Mouse (Mus musculus) ES-E14 (cell line): ENCODE results near the gene Rab1b. TPM values are rescaled to one million over a fixed set of nuclear protein-coding genes. Genes with fewer than 3 reads are reported as not detected.

ENCODE experiments used
- DNase-seq: peaks from one replicate; pipeline ENCODE4 v3.0.0-alpha.2; 2013; ENCODE audit warnings: low read depth, low spot score
- H3K27ac ChIP-seq: 2 replicates; pipeline ENCODE4 v1.5.1; 2012; ENCODE audit warnings: low read depth, mild to moderate bottlenecking, low read length, moderate library complexity, mixed read lengths; ENCODE audit not compliant: poor library complexity, insufficient read depth, severe bottlenecking
- H3K36me3 ChIP-seq: 2 replicates; pipeline ENCODE4 v1.6.1; 2012; ENCODE audit warnings: mild to moderate bottlenecking, low read length, moderate library complexity, mixed read lengths; ENCODE audit not compliant: control insufficient read depth, poor library complexity, insufficient read depth, severe bottlenecking
- H3K4me1 ChIP-seq, 2 experiments: fragments of 150-350 bp in 1 of 2; sonication (generic) in 1 of 2; 2 replicates each; pipeline ENCODE4 v1.6.1; 2012; ENCODE audit warnings: low read length in 2 of 2, mild to moderate bottlenecking in 1 of 2, mixed read lengths in 1 of 2; ENCODE audit not compliant: control insufficient read depth in 2 of 2, insufficient read depth in 2 of 2, poor library complexity in 1 of 2
- H3K4me3 ChIP-seq, 2 experiments: fragments of 150-350 bp in 1 of 2; sonication (generic) in 1 of 2; 2 replicates each; pipeline ENCODE4 v1.5.1; 2012; ENCODE audit warnings: low read length in 2 of 2, low read depth in 1 of 2, mild to moderate bottlenecking in 1 of 2, mixed read lengths in 1 of 2; ENCODE audit not compliant: insufficient read depth in 1 of 2, poor library complexity in 1 of 2, severe bottlenecking in 1 of 2
- H3K9ac ChIP-seq: 2 replicates; pipeline ENCODE4 v1.6.1; 2012; ENCODE audit warnings: low read depth, mild to moderate bottlenecking, low read length, mixed read lengths; ENCODE audit not compliant: poor library complexity, insufficient read depth, severe bottlenecking
- H3K9me3 ChIP-seq: fragments of 150-350 bp; sonication (generic); 2 replicates; pipeline ENCODE4 v1.6.1; 2012; ENCODE audit warnings: low read depth, mild to moderate bottlenecking, low read length; ENCODE audit not compliant: control insufficient read depth, insufficient read depth
- CHD2 ChIP-seq: IDR thresholded peaks from 2 replicates; pipeline ENCODE4 v1.6.1; 2014; ENCODE audit warnings: mild to moderate bottlenecking, low read depth, low read length, inconsistent platforms
- HCFC1 ChIP-seq: IDR thresholded peaks from 2 replicates; pipeline ENCODE4 v1.6.1; 2012; ENCODE audit warnings: low read length, inconsistent platforms, borderline replicate concordance; ENCODE audit not compliant: insufficient read depth
- MAFK ChIP-seq: IDR thresholded peaks from 2 replicates; pipeline ENCODE4 v1.6.1; 2014; ENCODE audit warnings: mild to moderate bottlenecking, low read depth, low read length, inconsistent platforms; ENCODE audit not compliant: insufficient read depth
- ZC3H11A ChIP-seq: IDR thresholded peaks from 2 replicates; pipeline ENCODE4 v1.6.1; 2012; ENCODE audit warnings: low read depth, mild to moderate bottlenecking, inconsistent platforms, low read length, borderline replicate concordance
- ZNF384 ChIP-seq: IDR thresholded peaks from 2 replicates; pipeline ENCODE4 v1.6.1; 2012; ENCODE audit warnings: low read depth, low read length, inconsistent platforms
- in situ Hi-C, 2 experiments: fragments of 600-800 bp; cut with MboI; formaldehyde crosslinking; loops; one replicate each; pipeline ENCODE4 v1.15.1; 2025; ENCODE audit warnings: low sequenced_read_pairs in 2 of 2, inconsistent platforms in 1 of 2; ENCODE audit not compliant: unreplicated experiment in 2 of 2
- total RNA-seq: library from RNA; depleted of rRNA; stranded (reverse); fragments of 300-350 nt; gene quantifications from 2 replicates; pipeline ENCODE4 v1.2.3, GENCODE M21; 2012

Gene Rab1b
- total RNA-seq, 1 experiment, result 96.9 TPM

GRCm38 (mm10) chr19:5073518-5073917, 33.4 kb downstream of the Rab1b start:
- H3K9me3 ChIP-seq, result no peaks in the 10 kb centered on the region
- H3K4me1 ChIP-seq, result peaks cover 7 to 15% of the 10 kb centered on the region in 2 experiments; a peak in 3 of 4 replicates
- no peak overlapping the region for H3K27ac ChIP-seq
- no peak for DNase-seq
- in situ Hi-C loops, result no loop called here
- no peaks in the 10 kb centered on the region for H3K36me3 ChIP-seq
- no peak overlapping the region for H3K9ac ChIP-seq
- H3K4me3 ChIP-seq, result no peak overlapping the region
- TF ChIP-seq CHD2 (no peak), ZNF384 (no peak), MAFK (no peak), HCFC1 (no peak), ZC3H11A (no peak)

GRCm38 (mm10) chr19:5073028-5073427, 33.8 kb downstream of the Rab1b start:
- Histone ChIP-seq H3K36me3 (no peaks in the 10 kb centered on the region), H3K4me1 (peaks cover 7 to 19% of the 10 kb centered on the region in 2 experiments; a peak in 3 of 4 replicates), H3K9ac (peak overlapping the region; percentile 39; the same call in 1 of the 2 replicates), H3K4me3 (peak overlapping the region; percentile 64 to 68), H3K9me3 (no peaks in the 10 kb centered on the region), H3K27ac (peak overlapping the region; percentile 37; the same call in 1 of the 2 replicates)
- peak; percentile 68 for DNase-seq
- TF ChIP-seq MAFK (no peak), ZC3H11A (0 out of 2 replicates have a peak, but pooled peaks have one; percentile 5)
- in situ Hi-C loops, result no loop called here

GRCm38 (mm10) chr19:5072389-5073019, 34.4 kb downstream of the Rab1b start:
- Histone ChIP-seq H3K4me1 (peaks cover 7 to 19% of the 10 kb centered on the region in 2 experiments; a peak in 3 of 4 replicates), H3K36me3 (no peaks in the 10 kb centered on the region), H3K4me3 (peak overlapping the region; percentile 64 to 68), H3K9ac (peak overlapping the region; percentile 39; the same call in 1 of the 2 replicates), H3K9me3 (no peaks in the 10 kb centered on the region), H3K27ac (peak overlapping the region; percentile 37; the same call in 1 of the 2 replicates)
- in situ Hi-C loops, result no loop called here
- no peak for TF ChIP-seq ZC3H11A
- no peak for TF ChIP-seq ZNF384
- TF ChIP-seq HCFC1, result no peak
- TF ChIP-seq CHD2, result no peak
- no peak for TF ChIP-seq MAFK
- peak; percentile 84 for DNase-seq

GRCm38 (mm10) chr19:5071545-5072369, 35.1 kb downstream of the Rab1b start:
- Histone ChIP-seq H3K36me3 (no peaks in the 10 kb centered on the region), H3K4me3 (peak overlapping the region; percentile 64 to 68), H3K4me1 (peaks cover 7 to 25% of the 10 kb centered on the region in 2 experiments; a peak in 3 of 4 replicates), H3K9ac (peak overlapping the region; percentile 59), H3K9me3 (no peaks in the 10 kb centered on the region), H3K27ac (peak overlapping the region; percentile 48; the same call in 1 of the 2 replicates)
- TF ChIP-seq ZNF384, result no peak
- no peak for TF ChIP-seq HCFC1
- TF ChIP-seq CHD2, result no peak
- TF ChIP-seq MAFK, result no peak
- TF ChIP-seq ZC3H11A, result no peak
- peak; percentile 95 for DNase-seq
- in situ Hi-C loops, result no loop called here
